Mouse (Mus musculus): ENCODE measurements around the gene Gtf2a2.

The Gtf2a2 gene

DNA sequence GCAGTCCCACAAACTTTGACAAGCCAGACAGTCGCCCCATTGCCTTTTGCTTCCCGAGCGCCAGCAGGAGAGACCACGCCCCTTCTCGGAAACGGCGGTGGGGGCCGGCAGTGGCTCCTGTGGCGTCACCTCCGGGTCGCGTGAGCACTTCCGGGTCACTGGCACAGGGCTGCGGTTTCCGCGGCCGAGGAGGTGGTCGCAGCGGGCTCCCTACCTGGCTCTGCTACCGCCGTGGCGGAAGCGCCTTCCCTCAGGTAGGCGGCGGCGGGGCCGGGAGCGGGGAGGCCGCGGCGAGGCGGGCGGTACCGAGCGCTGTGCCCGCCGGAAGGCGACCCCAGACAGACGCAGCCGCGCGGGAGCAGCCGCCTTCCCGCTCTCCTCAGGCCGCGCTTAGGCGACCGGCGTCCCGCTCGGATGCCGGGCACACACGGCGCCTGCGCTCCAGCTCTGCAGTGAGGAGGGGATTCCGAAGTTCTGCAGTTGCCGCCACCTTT, at the start of gene Gtf2a2:
TSS of gene Gtf2a2 (plus strand) at position 143 of the 494 bp plus-strand sequence.
- peak; percentile 81 for DNase-seq (ENCODE audit: low spot score)

DNA sequence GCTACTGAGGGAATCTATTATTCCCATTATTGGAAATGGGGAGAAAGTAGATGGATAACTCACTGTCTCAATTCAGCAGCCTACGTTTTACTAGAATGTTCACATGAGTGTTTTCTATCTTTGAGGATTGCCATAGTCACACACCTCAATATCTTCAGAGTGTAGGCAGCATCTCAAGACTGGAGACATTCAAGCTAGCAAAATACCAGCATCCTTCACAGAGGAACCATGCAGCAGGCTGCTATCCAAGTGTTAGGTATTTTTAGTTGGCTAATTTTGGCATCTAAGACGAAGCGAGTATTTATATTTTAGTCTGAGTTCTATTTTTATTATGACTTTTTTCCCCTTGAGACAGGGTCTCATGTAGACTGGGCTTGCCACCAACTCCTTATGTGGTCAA, 48.0 kb upstream of the Gtf2a2 start:
- no peak for DNase-seq (ENCODE audit: low spot score)

DNA sequence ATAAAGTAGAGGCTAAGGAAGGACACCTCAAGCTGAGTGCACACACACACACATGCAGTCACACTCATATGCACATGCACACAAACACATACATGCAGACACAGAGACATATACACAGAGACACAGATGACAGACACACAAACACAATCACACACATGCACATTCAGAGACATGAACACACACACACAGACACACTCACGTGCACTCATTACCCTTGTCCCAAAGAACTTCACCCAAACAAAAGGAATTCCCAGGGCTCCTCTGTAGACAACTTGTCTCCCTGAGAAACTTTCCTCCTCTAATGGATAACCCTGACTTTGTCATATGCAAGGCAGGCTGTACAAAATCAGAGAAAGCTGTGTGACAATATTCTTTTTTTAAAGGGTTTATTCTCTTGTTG, 26.8 kb upstream of the Gtf2a2 start:
- DNase-seq (ENCODE audit: low spot score), result no peak

DNA sequence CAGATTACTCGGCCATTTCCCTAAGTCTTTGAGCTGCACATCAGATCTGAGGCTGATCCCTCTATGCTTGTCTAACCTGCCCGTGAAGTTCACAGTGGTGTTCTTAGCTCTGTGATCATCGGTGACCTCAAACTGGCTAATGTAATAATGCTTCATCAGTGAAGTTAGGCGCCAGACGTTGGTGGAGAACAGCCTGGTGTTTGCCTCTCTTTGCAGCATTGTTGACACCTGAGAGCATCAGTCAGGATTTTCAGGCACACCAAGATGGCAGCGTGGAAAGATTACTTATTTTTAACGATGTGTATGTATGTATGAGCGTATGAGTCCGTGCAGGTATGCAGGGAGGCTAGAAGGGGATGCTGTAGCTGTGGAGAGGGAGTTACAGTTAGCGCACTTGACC, 26.3 kb upstream of the Gtf2a2 start:
- no peak for DNase-seq (ENCODE audit: low spot score)

DNA sequence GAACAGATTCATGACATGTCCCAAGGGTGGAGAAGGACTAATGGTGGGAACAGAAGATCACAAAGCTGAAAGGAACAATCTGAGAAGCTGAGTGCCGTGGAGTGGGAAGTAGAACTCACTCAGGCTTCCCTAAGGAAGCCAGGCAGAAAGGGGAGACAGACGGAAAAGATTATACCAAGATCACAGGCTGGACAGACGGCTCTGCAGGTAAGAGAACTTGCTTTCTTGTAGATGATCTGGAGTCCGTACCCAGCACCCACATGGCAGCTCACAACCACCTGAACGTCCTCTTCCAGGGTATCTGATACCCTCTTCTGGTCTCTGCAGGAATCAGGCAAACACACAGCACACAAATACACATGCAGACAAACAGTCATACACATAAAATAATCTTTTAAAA, 25.8 kb upstream of the Gtf2a2 start:
- no peak for DNase-seq (ENCODE audit: low spot score)

DNA sequence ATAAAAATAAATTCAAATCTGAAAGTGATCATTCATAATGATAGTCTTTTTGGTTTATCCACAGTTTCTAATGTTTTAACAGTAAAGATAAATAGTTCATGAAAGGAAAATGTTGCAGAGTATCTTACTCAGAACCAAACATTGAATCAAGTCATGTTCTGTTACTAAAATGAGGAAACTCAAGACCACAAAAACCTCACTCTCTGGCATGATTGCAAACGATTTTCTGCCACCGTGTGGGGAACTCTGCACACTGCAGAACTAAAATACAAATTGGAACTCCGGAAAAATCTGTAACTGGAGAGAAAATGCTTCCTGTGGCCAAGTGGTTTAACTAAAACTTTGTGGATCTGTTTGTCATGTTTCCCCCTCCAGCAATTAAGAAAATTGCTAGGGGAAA, 24.8 kb upstream of the Gtf2a2 start:
- peak; percentile 29 for DNase-seq (ENCODE audit: low spot score)

DNA sequence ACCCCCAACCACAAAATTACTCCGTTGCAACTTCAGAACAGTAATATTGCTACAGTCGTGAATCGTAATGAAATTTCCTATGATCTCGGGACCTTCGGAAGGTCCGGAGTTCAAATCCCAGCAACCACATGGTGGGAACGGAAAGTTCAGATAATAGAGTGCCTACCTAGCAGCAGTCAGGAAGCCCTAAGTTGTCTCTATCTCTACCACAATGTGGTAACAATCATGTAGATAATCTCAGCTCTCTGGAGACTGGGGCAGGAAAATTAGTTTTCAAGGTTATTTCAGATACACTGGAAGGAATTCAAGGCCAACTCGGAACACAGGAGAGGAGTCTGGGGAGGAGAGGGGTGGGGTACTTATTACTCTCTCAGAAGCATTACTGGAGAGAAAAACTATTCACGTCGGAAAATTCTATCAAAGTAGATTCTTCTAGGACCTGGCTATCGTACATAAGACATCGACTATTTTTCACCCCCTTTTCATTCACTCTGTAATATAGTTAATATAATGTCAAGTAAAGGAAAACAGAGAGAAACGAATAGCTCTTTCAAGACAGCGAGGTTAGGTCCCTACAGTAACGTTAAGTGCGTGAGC, 23.5 kb upstream of the Gtf2a2 start:
- no peak for DNase-seq (ENCODE audit: low spot score)

DNA sequence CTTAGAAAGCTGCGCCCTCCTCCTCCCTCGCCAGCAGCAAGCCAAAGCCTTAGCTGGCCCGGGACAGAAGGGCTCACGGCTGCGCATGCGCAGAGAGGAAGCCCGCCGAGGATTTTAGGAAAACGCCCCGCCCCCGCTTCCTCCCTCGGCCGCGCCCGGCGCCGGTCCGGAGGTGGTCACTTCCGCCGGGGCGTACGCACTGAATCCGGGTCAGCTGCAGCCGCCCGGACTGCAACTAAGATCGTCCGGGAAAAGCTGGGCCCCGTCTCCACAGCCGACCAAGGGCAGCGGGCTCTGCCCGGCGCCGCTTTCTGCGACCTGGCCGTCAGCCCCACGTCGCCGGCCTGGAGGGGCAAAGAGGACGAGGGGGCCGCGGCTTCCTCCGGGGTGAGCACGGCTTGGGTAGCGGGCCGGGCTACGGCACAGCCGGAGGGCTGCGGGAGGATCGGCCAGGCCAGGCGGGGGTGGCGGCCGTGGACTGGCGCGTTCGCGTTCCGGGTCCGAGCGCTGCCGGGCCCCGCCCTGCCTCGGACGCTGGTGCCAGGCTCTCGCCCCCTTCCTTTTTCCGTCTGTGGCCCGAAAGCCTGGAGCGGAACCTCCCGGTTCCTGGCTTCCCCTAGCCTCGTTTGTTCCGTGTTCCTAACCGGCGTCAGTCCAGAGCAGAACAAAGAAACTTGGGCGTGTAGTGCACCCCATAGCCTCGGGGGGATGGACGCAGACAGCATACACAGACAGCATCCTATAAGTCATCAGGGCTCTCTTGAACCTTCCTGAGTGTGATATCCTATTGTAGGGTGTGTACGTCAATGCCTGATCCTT, 22.8 kb upstream of the Gtf2a2 start, which contains the start of gene Bnip2:
TSS of gene Bnip2 (plus strand) at position 164 of the 819 bp plus-strand sequence.
- peak; percentile 87 for DNase-seq (ENCODE audit: low spot score)

DNA sequence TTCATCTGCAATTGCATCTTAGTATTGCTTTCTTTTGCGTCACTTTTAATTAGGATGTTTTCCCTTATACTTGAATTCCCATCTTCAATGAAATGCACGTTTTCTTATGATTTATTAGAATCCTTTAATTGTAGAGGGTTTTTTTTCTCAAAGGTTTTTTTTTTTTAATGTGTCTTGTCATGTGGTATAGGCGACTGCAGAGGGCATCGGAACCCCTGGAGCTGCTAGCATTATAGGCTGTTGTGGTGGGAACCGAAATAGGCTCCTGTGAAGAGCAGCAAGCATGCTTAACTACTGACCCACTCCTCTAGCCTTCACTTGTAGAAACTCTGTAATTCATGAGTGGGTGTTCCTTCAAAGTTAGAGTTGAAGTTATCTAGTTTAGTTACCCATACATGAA, 22.0 kb upstream of the Gtf2a2 start:
- no peak for DNase-seq (ENCODE audit: low spot score)

DNA sequence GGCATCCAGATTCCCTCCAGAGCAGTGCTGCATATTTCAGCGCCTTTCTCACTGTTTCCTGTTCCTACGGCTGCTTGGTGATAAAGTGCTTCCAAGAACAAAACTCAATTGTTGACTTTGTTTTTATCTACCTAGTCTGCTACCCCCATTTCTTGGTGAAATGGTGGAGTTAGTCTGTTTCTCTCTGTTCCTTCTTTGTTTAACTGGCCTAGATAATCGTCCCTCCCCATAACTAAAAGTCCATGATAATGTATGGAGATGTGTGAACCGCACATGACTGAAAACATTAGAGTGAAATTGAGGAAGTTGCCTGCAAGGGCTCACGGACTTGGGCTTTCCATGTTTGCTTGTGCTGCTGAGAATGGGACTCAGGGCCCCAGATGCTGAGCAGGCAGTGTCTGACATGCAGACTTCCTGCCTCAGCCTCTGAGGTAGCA, 19.5 kb upstream of the Gtf2a2 start:
- no peak for DNase-seq (ENCODE audit: low spot score)

DNA sequence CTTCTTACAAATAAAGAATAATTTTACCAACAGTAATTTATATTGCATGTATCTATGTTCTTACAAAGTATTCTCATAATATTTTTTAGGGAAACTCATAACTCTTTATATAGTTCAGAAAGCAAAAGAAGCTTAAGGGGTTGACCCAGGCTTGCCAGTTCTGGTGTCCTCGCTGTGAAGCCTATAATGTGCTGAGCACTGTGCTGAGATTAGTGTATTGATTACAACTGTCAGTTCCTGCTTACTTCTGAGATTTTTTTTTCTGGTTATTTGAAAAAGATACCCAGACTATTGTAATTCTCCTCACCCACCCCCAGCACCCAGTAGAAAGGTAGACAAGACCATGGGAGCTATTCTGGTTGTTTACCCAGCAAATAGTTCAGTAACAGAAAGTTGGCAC, 18.9 kb upstream of the Gtf2a2 start:
- no peak for DNase-seq (ENCODE audit: low spot score)

DNA sequence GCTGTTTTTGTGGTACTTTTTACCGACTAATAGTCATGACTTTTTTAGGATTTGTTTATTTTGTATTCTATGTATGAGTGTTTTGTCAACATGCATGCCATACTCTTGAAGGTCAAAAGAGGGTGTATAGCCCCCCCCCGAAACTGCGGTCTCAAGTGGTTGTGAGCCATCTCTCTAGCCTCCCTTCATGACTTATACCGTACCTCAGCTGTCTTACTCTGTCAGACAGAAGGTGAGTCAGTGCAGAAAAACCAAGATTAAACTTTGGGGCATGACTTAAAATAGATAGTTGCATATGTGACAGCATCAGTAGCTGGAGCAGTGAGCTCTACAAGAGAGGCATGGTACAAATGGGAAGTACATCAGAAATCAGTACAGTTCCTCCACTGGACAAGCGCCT, 17.8 kb upstream of the Gtf2a2 start:
- no peak for DNase-seq (ENCODE audit: low spot score)

DNA sequence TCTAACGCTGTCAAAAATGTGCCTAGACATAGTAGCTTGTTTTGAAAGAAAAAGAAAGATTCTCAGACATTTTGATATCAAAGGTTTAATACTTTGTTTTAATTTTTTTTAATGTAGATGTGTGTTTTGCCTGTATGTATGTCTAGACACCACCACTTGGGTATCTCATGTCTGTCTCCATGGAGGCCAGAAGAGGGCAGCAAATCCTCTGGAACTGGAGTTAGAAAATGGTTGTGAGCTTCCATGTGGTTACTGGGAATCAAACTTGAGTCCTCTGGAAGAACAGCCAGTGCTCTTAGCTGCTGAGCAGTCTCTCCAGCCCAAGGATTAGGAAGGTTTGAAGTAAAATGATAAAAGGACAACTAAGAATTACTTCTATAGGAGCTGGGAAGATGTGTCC, 13.0 kb upstream of the Gtf2a2 start:
- no peak for DNase-seq (ENCODE audit: low spot score)

DNA sequence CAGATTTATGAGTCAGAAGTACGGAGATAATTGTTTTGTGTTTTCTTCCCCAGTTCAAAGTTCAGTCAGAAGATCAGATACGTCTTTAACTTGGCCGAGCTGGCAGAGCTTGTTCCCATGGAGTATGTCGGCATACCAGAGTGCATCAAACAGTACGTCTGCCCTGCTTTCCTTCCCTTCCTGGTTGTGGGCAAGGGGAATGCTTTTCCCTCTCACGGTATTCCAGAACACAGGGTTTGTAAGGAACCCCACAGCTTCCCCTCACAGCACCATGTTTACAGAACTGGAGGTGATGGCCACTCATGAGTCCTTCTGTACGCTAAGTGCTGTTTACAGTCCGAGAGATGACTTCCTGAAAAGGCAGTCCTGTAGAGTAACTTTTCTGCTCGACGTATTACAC, 8.8 kb upstream of the Gtf2a2 start:
- DNase-seq (ENCODE audit: low spot score), result no peak

DNA sequence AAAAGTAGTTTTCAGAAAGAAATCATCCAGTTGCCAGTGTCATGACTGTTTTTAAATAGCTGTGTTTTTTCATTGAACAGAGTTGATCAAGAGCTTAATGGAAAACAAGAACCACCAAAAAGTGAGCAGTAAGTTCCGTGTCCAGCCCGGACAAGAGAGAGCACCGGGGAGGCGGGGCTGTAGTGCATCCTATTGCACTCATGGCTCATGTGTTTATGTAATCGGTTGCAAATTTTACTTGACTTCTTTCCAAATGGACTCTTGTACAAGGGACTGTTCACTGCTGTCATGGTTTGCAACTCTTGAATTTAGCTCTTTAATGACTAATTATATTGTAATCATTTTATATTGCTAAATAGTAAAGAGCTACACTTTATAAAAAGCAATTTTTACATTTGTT, 5.4 kb upstream of the Gtf2a2 start:
- DNase-seq (ENCODE audit: low spot score), result no peak

DNA sequence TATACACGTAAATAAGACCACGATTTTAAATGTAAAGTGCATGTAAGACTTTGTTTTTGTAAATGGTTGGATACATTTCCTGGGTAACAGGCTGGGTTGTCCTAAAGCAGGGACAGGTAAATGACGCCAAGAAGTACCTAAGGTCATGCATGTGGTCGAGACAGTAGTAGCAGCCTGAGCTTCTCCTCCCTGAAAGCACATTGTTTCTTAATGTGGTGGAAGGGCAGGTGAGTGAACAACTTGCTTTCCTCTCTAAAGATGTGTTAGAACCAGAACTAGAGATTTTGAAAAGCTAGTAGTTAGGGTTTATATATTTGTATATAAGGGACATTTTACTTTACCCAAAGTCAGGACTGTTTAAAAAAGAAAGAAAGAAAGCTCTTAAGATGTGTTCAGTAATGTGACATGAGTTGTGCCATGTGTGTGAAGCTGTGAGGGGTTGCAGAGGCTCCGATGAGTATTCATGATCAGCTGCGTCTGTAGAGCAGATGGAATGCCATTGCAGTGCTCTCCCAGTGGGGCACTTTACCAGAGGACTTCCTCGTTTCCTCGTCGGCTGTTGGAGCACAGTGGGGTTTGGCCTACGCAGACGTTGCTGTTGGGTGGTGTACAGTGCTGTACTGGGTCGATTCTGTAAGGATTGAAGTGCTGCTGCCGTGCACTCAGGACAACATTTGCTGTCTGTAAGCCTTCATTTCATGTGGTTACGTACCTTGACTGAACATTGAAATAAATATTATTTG, 4.7 kb upstream of the Gtf2a2 start:
- no peak for DNase-seq (ENCODE audit: low spot score)

DNA sequence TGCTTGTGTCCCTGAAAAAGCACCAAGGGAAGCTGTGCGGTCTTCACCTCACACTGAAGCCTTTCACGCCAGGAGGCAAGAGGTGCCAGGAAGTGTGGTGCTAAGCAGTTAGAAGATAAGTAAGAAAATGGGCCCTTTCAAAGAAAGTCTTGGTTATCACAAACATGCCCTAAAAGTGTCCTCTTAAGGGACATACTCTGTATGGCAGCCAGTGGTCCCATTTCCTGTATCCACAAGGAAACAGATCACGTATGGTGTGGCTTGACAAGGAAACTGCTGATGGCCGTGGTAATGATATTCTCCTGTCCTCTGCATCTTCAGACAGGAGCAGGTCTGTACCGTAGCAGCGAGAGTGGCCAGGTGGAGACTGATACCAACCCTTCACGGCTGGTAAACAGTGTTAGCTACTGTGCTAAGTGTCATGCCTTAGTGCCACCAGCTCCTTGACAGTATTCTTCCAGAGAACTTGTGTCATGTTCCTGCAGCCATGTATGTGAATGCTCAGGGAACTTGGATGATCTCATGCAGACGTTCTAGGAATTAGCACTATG, 2.5 kb upstream of the Gtf2a2 start:
- no peak for DNase-seq (ENCODE audit: low spot score)

DNA sequence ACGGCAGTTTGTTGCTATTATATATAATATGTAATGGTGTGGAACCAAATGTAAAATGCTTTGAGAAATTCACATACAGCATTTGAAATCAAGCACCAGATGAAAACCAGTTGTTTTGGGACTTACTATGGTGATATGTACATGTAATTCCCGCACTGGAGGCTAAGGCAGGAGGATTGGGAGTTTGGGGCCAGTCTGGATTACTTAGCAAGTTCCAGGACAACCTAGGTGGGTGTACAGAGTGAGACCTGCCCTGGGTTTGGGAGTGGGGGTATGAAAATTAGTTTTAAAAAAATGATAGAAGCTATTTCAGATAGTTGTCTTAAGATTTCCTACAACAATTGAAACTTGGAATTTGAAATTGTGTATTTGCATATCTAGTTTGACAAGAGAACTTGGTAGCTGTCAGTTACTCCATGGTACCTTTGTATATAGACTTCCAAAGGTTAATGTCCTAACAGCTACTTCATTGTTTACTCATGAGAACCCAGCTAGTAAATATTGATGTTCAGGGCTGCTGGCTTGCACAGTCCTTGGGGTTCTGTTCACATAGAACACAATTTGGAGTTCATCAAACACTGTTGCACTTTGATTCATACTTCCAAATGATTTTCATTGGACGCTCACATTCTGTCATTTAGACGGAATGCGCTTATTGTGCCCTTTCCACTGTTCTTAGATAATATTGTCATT, 1.4 kb upstream of the Gtf2a2 start:
- DNase-seq (ENCODE audit: low spot score), result no peak

DNA sequence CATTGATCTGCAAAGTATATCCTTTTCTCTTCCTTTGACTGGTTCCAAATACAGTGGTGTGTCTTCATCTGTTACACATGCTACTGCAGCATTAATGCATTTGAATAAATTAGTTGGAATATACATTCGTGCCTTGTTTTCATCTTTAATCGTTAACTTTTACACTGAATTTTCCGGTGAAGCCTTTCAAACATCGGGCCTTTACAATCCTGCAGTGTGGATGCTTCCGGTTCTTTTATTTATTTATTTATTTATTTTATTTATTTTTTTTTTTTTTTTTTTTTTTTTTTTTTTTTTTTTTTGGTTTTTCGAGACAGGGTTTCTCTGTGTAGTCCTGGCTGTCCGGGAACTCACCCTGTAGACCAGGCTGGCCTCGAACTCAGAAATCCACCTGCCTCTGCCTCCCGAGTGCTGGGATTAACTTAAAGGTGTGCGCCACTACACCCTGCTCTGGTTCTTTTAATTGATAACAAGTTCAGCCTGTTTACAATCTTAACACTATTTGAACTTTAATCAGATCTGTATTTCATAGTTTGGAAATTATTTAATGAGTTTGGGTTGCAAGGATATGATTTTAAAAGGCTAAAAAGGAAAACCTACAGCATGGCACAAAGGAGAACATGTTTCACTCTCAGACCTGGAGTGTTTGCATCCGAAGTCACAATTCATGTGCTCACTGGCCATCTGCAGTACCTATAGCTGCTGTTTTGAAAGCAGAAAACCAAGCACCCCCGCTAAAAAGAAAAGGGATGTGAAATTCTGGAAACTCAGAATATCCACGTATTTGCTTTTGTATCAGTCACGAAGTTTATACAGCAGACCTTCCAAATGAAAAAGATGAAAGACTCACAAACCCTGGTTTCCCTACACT, 578 bp upstream of the Gtf2a2 start:
- no peak for DNase-seq (ENCODE audit: low spot score)

DNA sequence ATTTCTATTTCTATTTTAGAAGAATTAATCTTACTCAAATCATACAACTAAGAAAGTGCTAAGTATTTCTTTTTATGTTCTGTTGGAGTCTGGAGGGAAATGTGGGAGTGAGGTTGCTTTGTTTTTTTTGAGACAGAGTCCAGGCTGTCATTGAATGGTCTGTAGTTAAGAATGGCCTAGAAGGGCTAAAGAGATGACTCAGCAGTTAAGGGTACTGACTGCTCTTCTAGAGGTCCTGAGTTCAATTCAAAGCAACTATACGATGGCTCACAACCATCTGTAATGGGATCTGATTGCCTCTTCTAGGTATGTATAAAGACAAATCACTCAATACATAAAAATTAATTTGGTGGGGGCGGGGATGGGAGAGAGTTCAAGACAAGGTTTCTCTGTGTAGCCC, 3.3 kb downstream of the Gtf2a2 start:
- DNase-seq (ENCODE audit: low spot score), result no peak

DNA sequence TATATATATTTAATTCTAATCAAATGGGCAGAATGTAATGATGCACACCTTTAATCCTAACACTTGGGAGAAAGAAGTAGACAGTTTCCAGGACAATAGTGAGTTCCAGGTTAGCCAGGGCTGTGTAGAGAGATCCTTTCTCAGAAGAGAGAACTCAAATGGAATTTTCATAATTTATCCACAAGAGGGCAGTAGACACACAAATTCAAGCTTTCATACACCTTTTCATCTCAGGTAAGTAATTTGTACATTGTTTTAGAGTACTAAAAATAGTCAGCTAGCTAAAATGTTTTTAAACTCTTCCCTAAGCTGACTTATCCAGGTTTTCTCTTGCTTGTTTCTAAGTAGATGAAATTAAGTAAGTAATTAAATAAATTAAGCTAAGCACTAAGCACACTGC, 6.5 kb downstream of the Gtf2a2 start:
- DNase-seq (ENCODE audit: low spot score), result no peak

Measured in ovary, postnatal 10 days (tissue).